Mouse (Mus musculus) stomach, postnatal 0 days (tissue): ENCODE measurements at regions not wholly inside any gene's neighbourhood (a gene's known extent, or its start where the extent isn't known, plus 50 kb on each side); places are given as distances from the start of the nearest gene placed in this dataset.

Source experiments
- CTCF ChIP-seq: IDR thresholded peaks from 2 replicates; pipeline ENCODE4 v1.5.1; 2016; ENCODE audit warnings: antibody characterized with exemption, low read depth, mild to moderate bottlenecking, moderate library complexity
- EP300 ChIP-seq: optimal IDR thresholded peaks from 2 replicates; pipeline ENCODE3; 2016; ENCODE audit warnings: antibody characterized with exemption

GRCm38 (mm10) chr2:173992041-173992440 is 84.1 kb upstream of the Stx16 start:
- TF ChIP-seq CTCF = no peak
- no peak for TF ChIP-seq EP300
